Mouse (Mus musculus) limb, embryonic 12.5 days (tissue): ENCODE results near the gene Tbc1d10b. TPM values are rescaled to one million over a fixed set of nuclear protein-coding genes. Genes with fewer than 3 reads are reported as not detected.

Source experiments
- ATAC-seq: fragments of 200-750 bp; cut with Nextera tagmentation; 2 replicates; pipeline ENCODE4 v1.8.0; 2017; ENCODE audit warnings: low read depth, moderate TSS enrichment; ENCODE audit not compliant: insufficient number of reproducible peaks, insufficient read depth, low FRiP score, low TSS enrichment
- H3K27ac ChIP-seq: fragments of 300-500 bp; sonication (generic); 2 replicates; pipeline ENCODE4 v1.5.1; 2016; ENCODE audit warnings: mild to moderate bottlenecking, moderate library complexity
- H3K27me3 ChIP-seq: fragments of 300-500 bp; sonication (generic); 2 replicates; pipeline ENCODE4 v1.6.1; 2016; ENCODE audit warnings: mild to moderate bottlenecking, moderate library complexity
- H3K36me3 ChIP-seq: fragments of 300-500 bp; sonication (generic); 2 replicates; pipeline ENCODE4 v1.6.1; 2016; ENCODE audit warnings: mild to moderate bottlenecking, moderate library complexity
- H3K4me1 ChIP-seq: fragments of 300-500 bp; sonication (generic); replicated peaks from 2 replicates; pipeline ENCODE4 v1.6.1; 2016
- H3K4me2 ChIP-seq: fragments of 300-500 bp; sonication (generic); 2 replicates; pipeline ENCODE4 v1.6.1; 2016; ENCODE audit warnings: mild to moderate bottlenecking, moderate library complexity
- H3K4me3 ChIP-seq: fragments of 300-500 bp; sonication (generic); replicated peaks from 2 replicates; pipeline ENCODE4 v1.5.1; 2016; ENCODE audit warnings: mild to moderate bottlenecking
- H3K9ac ChIP-seq: fragments of 300-500 bp; sonication (generic); replicated peaks from 2 replicates; pipeline ENCODE4 v1.6.1; 2016; ENCODE audit warnings: mild to moderate bottlenecking, moderate library complexity
- H3K9me3 ChIP-seq: fragments of 300-500 bp; sonication (generic); 2 replicates; pipeline ENCODE4 v1.6.1; 2016; ENCODE audit warnings: mild to moderate bottlenecking, moderate library complexity
- WGBS: fragments of 180-500 bp; shearing (Covaris S2); methylation state at CpG from one replicate; pipeline ENCODE4 v1.1.7; 2016; 5-methylcytosine and 5-hydroxymethylcytosine counted together
- polyA plus RNA-seq: library from polyadenylated mRNA; unstranded; fragments of >200 nt; fragmentation: Nextera tagmentation; extraction: Ambion mirVana; gene quantifications from 2 replicates; pipeline ENCODE4 v1.2.1, GENCODE M21; 2016

The Tbc1d10b gene
- polyA plus RNA-seq, 1 experiment from 2014 or later = 45.3 TPM

DNA sequence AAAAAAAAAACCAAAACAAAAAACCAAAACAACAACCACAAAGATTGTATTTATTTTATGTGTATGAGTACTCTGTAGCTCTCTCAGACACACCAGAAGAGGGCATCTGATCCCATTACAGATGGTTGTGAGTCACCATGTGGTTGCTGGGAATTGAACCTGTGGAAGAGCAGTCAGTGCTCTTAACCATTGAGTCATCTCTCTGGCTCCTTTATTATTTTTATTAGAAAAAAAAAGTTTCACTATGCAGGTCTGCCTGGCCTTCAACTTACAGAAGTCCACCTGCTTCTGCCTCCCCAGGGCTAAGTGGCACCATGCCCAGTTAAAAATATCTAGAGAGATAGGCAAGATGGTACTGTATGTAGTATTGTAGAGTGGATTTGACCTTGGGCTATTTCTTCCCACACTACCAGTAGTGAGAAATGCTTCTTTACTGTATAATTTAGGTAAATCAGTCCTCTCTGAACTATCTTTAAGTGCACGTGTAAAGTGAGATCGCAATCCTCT, 35.1 kb upstream of the Tbc1d10b start:
- peaks cover 18% of the 10 kb centered on the region for H3K4me1 ChIP-seq
- peak overlapping the region; percentile 82 for H3K4me3 ChIP-seq
- WGBS = 40% methylated on average over 2 of the region's 2 CpGs
- no peak for ATAC-seq
- no peaks in the 10 kb centered on the region for H3K27me3 ChIP-seq
- H3K9ac ChIP-seq = no peak overlapping the region
- H3K27ac ChIP-seq = peak overlapping the region; percentile 92
- H3K9me3 ChIP-seq = peaks cover 4% of the 10 kb centered on the region; the same call in 1 of the 2 replicates
- peak overlapping the region; percentile 77 for H3K4me2 ChIP-seq
- H3K36me3 ChIP-seq = peaks cover 36% of the 10 kb centered on the region

DNA sequence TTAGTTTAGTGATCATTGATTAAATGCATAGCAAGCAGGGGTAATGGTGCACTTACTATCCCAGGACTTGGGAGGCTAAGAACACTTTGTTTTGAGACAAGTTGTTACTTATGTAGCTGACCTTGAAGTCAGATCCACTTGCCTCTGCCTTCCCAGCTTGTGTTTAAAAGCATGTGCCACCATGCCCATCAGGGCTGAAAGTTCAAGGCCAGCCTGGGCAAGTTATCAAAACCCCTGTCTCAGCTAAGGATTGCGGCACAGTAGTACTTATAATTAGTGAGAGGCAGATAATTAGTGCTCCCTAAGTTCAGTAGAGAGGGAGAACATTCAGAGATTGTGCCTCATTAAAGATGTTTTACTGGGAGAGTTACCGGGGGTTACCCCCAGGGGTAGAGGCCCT, 26.5 kb upstream of the Tbc1d10b start:
- 85% methylated on average over 2 of the region's 2 CpGs for WGBS
- H3K4me2 ChIP-seq = peak overlapping the region; percentile 76
- H3K4me3 ChIP-seq = peak overlapping the region; percentile 90
- peaks cover 6% of the 10 kb centered on the region; the same call in 1 of the 2 replicates for H3K9me3 ChIP-seq
- H3K9ac ChIP-seq = no peak overlapping the region
- no peak for ATAC-seq
- no peak overlapping the region for H3K27ac ChIP-seq
- no peaks in the 10 kb centered on the region for H3K27me3 ChIP-seq
- peaks cover 28% of the 10 kb centered on the region for H3K4me1 ChIP-seq
- H3K36me3 ChIP-seq = peaks cover 69% of the 10 kb centered on the region

DNA sequence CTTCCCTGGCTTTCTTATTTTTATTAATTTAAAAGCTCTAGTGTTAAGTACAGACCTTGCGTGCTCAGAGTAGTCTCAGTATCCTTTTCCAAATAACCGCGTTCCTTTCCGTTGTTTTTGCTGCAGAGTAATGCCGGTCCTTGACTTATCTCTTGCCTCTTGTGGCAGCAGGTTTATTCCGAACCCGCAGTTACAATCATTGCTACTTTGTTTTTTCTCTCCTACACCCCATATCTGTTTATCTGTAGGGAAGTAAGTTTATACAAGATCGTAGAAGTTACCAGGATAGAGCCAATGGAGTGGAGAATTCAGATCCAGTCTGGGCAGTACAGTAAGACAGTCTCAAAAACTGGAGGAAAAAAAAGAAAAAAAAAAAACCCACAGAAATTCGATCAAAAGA, 25.5 kb upstream of the Tbc1d10b start:
- Histone ChIP-seq H3K4me1 (peaks cover 28% of the 10 kb centered on the region), H3K36me3 (peaks cover 72% of the 10 kb centered on the region), H3K27ac (peak overlapping the region; percentile 99), H3K4me3 (peak overlapping the region; percentile 90), H3K9ac (peak overlapping the region; percentile 96), H3K27me3 (no peaks in the 10 kb centered on the region), H3K9me3 (peaks cover 6% of the 10 kb centered on the region; the same call in 1 of the 2 replicates), H3K4me2 (peak overlapping the region; percentile 76)
- no peak for ATAC-seq
- 7% methylated on average over 9 of the region's 9 CpGs for WGBS

DNA sequence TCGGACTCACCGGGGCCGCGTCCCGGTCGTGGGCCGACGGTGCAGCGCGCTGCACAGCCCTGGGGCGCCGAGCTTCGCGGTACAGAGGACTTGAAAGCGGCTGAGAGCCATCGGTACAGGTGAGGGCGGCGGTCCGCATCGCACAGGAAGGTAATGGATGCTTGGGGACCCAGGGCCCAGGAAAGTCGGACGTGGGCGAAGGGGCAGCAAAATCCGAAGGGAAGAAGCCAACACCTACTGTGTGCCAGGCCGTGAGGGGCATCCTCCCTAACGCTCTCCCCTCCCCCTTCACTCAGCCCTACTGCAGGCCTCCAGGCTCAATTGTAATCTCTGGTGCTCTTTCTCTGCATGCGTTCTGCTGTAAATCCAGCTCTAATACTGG, 25.1 kb upstream of the Tbc1d10b start:
- ATAC-seq = peak; percentile 41

DNA sequence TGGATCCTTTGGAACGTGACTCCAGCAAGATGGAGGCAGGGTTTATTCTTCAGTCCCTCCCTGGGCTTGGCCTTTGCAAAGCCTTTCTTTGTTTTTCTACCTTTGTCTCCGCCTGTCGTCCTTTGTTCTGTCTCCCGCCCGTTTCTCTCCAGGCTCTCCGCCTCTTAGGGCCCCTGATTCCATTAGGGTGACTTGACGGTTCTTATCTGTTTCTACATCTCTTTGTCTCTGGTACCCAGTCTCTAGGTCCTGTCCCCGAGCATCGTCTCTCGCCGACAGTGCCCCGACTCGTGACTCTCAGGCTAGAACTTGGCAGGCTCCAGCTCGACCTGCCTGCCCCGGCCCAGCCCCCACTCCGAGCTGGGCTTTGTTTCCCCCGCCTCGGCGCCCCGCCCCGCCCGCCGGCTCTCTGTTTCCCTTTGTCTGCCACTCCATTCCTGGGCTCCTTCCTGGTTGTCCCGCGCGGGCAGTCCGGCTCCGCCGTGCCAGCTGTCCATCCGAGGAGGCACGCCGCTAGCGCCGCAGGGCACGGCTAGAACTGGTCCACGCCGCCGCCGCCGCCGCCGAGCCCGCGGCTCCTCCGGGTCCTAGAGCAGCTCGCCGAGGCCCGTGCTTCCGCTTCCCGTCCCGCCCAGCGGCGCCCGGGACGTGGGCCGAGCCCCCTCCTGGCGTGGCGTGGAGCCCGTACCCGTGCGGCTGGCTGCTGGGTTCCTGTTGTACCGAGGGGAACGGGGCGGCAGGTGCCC, 24.5 kb upstream of the Tbc1d10b start, which contains the start of the genes Zfp553 and Sept1:
Gene Zfp553 (plus strand): TSS at position 440 of the 746 bp plus-strand sequence.
Gene Sept1 (minus strand): TSS at position 509 of the 746 bp plus-strand sequence.
- ATAC-seq = peak; percentile 91
- peaks cover 65% of the 10 kb centered on the region for H3K36me3 ChIP-seq

More for the DNA sequence above, 25.1 kb upstream of the Tbc1d10b start:
- H3K27ac ChIP-seq = peak overlapping the region; percentile 99
- H3K9me3 ChIP-seq = peaks cover 6% of the 10 kb centered on the region; the same call in 1 of the 2 replicates
- WGBS = 1% methylated on average over 27 of the region's 27 CpGs
- peaks cover 28% of the 10 kb centered on the region for H3K4me1 ChIP-seq
- H3K4me3 ChIP-seq = peak overlapping the region; percentile 90
- peaks cover 70% of the 10 kb centered on the region for H3K36me3 ChIP-seq
- H3K9ac ChIP-seq = peak overlapping the region; percentile 96
- H3K4me2 ChIP-seq = peak overlapping the region; percentile 76
- no peaks in the 10 kb centered on the region for H3K27me3 ChIP-seq

DNA sequence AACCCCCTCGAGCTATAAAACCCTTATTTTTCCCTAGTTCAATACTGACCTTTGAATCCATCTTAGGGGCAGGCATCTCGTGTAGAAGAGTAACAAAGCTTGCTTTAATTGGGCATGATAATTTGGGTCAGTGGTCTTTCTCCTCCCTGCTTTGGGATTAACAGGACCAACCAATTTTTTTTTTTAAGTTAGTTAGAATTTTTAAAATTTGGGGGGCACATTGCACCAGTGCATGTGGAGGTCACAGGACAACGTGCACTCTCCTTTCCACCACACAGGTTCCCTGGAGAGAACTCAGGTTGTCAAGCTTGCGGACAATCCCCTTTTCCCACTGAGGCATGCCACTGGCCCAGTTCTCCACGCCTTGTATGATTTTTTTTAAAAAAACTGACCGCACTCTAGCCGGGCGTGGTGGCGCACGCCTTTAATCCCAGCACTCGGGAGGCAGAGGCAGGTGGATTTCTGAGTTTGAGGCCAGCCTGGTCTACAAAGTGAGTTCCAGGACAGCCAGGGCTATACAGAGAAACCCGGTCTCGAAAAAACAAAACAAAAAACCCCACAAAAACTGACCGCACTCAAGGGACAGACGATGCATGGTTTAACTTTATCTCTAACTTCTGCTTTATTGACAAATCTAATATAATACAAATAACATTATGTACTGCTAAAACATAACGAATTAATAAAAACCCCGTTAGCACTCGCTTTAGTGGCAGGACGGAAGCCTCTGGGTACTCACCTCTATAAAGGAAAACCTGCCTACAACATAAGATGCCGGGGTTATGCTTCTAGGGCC, 23.8 kb upstream of the Tbc1d10b start:
- peak overlapping the region; percentile 96 for H3K9ac ChIP-seq
- ATAC-seq = no peak
- peak overlapping the region; percentile 99 for H3K27ac ChIP-seq
- 13% methylated on average over 20 of the region's 20 CpGs for WGBS
- peaks cover 6% of the 10 kb centered on the region; the same call in 1 of the 2 replicates for H3K9me3 ChIP-seq
- H3K36me3 ChIP-seq = peaks cover 57% of the 10 kb centered on the region
- no peaks in the 10 kb centered on the region for H3K27me3 ChIP-seq
- H3K4me2 ChIP-seq = peak overlapping the region; percentile 76
- peak overlapping the region; percentile 90 for H3K4me3 ChIP-seq
- H3K4me1 ChIP-seq = peaks cover 28% of the 10 kb centered on the region

More for the DNA sequence above, 24.5 kb upstream of the Tbc1d10b start, which contains the start of the genes Zfp553 and Sept1:
- Histone ChIP-seq H3K4me1 (peaks cover 28% of the 10 kb centered on the region), H3K4me3 (peak within 1 kb of the TSS; percentile 90), H3K27ac (peak within 1 kb of the TSS; percentile 99), H3K9ac (peak within 1 kb of the TSS; percentile 96), H3K9me3 (peaks cover 6% of the 10 kb centered on the region; the same call in 1 of the 2 replicates), H3K4me2 (peak within 1 kb of the TSS; percentile 76), H3K27me3 (no peaks in the 10 kb centered on the region)
- whole genome bisulfite sequencing = under 1% methylated on average over 64 of the region's 64 CpGs

DNA sequence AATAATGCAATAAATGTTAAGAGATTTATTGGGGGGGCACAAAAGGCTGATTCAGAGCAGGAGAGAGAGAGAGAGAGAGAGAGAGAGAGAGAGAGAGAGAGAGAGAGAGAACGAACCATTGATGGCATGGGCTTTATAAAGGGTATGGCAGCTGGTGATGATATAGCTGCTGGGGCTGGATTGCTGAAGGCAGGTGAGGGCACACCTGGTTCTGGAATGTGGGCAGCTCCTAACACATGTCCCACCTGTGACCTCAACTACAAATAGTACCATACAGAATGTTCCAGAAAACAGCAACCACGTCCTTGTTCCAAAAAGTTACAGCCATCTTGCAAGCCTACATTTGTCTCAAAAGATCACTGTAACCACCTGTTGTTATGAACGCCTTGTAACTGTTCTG, 23.1 kb upstream of the Tbc1d10b start:
- Histone ChIP-seq H3K27ac (0 out of 2 replicates have a peak overlapping the region, but pooled peaks have one; percentile 99), H3K9me3 (peaks cover 6% of the 10 kb centered on the region; the same call in 1 of the 2 replicates), H3K36me3 (peaks cover 51% of the 10 kb centered on the region), H3K9ac (peak overlapping the region; percentile 96), H3K4me1 (peaks cover 28% of the 10 kb centered on the region), H3K4me3 (peak overlapping the region; percentile 90), H3K4me2 (peak overlapping the region; percentile 76), H3K27me3 (no peaks in the 10 kb centered on the region)
- WGBS = 68% methylated on average over 3 of the region's 3 CpGs
- no peak for ATAC-seq

DNA sequence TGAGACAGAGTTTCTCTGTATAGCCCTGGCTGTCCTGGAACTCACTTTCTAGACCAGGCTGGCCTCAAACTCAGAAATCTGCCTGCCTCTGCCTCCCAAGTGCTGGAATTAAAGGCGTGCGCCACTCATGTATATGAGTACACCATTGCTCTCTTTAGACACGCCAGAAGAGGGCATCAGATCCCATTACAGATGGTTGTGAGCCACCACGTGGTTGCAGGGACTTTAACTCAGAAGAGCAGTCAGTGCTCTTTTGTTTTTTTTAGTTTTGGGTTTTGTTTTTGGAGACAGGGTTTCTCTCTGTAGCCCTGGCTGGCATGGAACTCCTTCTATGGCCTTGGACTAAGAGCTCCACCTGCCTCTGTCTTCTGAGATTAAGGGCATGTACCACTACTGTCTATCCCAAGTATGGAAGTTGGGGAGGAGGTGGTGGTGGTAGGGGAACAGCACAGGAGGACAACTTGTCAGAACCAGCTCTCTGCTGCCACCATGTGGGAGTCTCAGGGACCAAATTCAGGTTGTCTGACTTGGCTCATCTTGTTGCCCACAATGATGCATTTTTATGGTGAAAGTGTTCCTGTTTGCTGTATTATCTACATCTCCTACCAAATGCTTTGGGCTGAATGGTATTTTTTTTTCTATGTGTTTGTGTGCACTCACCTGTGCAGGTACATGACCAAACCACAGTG, 20.5 kb upstream of the Tbc1d10b start:
- no peaks in the 10 kb centered on the region for H3K9me3 ChIP-seq
- no peak for ATAC-seq
- no peaks in the 10 kb centered on the region for H3K27me3 ChIP-seq
- peaks cover 35% of the 10 kb centered on the region for H3K36me3 ChIP-seq
- H3K27ac ChIP-seq = no peak overlapping the region
- H3K9ac ChIP-seq = no peak overlapping the region
- 68% methylated on average over 4 of the region's 4 CpGs for WGBS
- H3K4me2 ChIP-seq = no peak overlapping the region
- no peak overlapping the region for H3K4me3 ChIP-seq
- H3K4me1 ChIP-seq = peaks cover 19% of the 10 kb centered on the region

DNA sequence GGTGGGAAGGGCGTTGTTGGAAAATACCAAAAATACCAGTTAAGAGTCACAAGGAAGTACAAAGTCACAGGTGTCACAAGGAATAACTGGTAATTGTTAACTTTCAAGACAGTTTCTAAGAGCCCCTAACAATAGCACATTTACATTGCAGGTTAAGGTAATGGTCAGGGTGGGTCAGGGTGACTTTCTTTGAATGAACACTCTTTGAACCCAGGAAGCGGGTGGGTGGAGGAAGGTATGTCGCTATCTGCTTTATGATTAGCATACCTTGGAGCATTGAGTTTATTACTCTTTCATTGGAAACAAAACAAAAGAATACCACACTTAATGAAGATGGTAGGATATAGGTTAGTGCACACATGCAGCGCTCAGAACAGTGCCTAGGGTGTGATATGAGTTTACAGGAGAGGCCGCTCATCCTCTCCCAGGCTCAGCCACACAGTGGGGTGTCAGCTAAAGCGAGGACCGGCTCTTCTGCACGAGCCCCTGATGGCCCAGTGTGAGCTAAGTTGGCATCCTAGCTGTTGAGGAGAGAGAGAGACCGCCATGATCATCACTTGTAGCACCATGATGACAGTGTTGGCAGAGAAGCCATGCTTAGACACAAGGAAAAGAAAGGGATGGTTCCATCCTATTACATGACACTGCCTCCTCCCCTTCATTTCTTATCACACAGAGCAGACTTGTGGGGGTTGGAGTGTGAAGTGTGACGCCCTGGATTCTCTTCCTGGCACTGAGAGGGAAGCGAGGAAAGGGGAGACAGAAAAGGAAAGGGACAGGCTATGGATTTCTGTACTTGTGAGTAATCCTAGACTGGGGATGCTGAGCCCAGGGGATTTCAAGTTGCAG, 17.1 kb upstream of the Tbc1d10b start:
- Histone ChIP-seq H3K9ac (no peak overlapping the region), H3K4me3 (no peak overlapping the region), H3K9me3 (no peaks in the 10 kb centered on the region), H3K27me3 (no peaks in the 10 kb centered on the region), H3K27ac (no peak overlapping the region), H3K4me2 (no peak overlapping the region), H3K4me1 (peaks cover 6% of the 10 kb centered on the region), H3K36me3 (peaks cover 28% of the 10 kb centered on the region)
- WGBS = 83% methylated on average over 11 of the region's 11 CpGs
- ATAC-seq = no peak

DNA sequence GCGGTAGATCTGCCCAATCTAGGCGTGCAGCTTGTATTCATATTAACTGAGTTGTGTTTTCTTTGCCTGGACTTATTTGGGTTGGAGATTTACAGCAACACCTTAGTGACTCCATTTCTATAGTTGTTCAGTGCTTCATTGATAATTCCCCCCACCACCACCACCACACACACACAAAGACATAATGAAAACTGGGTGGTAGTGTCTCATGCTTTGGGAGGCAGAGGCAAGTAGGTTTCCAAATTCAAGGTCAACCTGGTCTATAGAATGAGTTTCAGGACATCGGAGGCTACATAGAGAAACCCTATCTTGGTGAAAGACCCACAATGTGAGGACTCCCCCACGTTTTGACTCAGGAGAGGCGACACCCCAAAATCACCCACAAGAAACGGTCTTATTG, 16.3 kb upstream of the Tbc1d10b start:
- H3K4me3 ChIP-seq = no peak overlapping the region
- no peak overlapping the region for H3K9ac ChIP-seq
- no peaks in the 10 kb centered on the region for H3K4me1 ChIP-seq
- peaks cover 21% of the 10 kb centered on the region for H3K36me3 ChIP-seq
- WGBS = 89% methylated on average over 6 of the region's 6 CpGs
- H3K27me3 ChIP-seq = no peaks in the 10 kb centered on the region
- H3K27ac ChIP-seq = no peak overlapping the region
- no peak overlapping the region for H3K4me2 ChIP-seq
- ATAC-seq = no peak
- H3K9me3 ChIP-seq = no peaks in the 10 kb centered on the region
